Mouse (Mus musculus) mesoderm, embryonic 11.5 days (tissue): ENCODE results near the gene C130079G13Rik.
"Not testable (repeated sequence)": the region's sequence is repeated elsewhere in the genome, so short reads cannot be mapped to it uniquely, and the experiment has no call there.

ENCODE experiments used
- DNase-seq: peaks from one replicate; pipeline ENCODE4 v3.0.0-alpha.2; 2012; ENCODE audit warnings: low read depth, low spot score

C130079G13Rik gene

GRCm38 (mm10) chr3:59924914-59925313 is at the start of gene C130079G13Rik:
C130079G13Rik (plus strand) TSS chr3:59925214.
- no peak for DNase-seq

DNA sequence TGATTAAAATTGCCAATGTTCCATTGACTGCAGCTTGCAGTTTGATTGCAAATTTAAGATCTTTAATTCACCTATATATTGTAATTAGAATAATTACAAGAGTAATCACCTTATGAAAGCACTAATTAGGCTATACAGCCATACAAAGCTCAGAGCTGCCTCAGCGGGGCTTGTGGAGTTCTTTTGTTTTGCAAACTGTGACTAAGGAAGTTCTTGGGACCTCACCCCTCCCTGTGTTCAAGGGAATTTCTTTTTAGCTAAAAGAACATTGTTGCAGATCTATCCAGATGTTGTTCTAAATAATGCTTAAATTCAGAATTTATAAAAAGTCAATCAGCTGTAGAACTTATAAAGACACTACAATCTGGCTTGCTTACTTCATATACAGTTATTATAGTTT is 47.4 kb upstream of the C130079G13Rik start:
- not testable (repeated sequence) for DNase-seq

DNA sequence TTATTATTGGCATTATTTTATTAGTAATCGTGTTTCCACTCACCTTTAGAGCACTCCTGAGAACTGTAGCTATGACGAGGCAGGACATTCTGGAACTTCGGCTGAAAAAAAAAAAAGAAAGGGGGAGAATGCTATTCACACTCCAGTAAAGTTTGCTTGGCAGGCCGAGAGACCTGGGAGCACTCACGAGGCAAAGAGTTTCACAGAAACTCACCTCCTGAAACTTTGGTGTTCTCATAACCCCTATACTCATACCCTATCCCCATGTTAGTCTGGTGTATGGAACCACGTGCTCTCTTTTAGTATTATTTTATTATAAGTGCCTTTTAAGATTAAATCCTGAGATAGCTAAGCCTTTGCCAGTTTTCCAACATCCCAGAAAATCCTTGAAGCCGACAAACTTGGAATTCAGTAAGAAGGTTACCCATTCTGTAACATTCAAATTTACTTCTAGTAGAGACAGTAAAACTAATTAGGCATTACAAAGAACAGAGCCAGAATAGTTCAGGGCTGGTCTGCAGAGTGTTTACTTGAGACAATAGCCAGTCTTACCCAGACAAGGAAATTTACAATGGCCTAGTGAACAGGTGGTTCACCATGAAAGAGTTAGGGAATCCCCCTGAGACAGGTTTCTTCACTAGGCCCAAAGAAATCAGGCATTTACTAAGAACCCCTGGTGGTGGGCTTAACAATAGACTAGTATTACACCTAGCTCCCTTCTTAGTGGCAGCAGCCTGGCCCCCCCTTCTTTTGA is 45.0 kb upstream of the C130079G13Rik start:
- DNase-seq: not testable (repeated sequence)

DNA sequence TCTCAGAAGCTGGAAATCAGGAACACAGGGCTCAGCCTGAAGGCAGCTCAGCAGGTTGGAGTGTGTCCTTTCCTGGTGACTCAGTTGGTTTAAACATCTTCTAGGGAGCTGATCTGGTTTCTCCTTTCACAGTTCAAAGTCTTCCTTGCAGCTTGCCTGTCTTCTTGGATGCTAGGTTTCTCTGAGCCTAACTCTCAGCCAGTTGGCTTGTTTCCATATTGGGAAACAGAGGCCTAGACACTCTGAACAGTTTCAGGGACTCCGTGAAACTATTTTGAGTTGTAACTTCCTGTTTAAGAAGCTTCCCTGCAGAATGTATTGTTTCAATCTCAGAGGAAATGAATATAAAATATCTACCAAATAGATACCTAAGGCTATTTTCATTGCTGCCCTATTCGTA is 31.7 kb upstream of the C130079G13Rik start:
- DNase-seq: no peak

GRCm38 (mm10) chr3:59934621-59935020 is 9.6 kb downstream of the C130079G13Rik start:
- no peak for DNase-seq

GRCm38 (mm10) chr3:59947294-59947950 is 22.4 kb downstream of the C130079G13Rik start:
- no peak for DNase-seq

DNA sequence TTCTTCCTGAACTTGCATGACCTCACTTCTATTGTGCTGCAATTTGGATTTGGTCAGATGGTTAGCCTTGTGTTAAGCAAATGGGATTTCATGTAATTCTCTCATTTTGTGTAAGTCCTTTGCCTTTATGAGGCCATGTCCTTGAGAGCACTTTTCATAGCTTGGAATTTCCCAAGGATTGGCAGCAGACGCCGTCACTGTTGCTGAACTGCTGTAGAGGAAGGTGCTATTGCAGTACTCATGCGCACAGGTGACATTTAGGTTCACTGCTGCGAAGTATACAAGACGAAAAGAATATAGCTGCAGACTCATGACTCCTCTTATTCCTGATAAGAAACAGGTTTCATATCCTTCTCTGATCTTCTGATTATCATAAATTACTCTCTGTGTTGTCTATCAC is 45.9 kb downstream of the C130079G13Rik start:
- no peak for DNase-seq

DNA sequence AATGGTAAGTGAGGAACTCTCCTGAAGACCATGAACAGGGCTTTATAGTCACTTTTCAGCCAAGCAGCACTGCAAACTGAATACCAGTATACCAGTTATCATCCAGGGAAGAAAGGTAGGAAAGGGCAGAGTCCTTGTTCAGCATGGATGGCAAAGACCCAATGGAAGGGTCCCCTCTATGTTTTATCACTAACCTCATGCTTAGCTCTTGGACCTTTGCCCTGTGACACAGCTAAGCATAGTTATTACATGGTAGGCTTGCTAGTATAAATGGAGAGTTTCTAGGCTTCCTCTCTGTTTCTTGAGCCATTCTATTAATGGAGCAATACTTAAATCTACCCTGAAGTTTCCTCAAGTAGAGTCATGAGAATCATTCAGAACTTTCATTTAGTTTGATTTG is 49.6 kb downstream of the C130079G13Rik start:
- no peak for DNase-seq
